Mouse (Mus musculus): ENCODE results near the gene Ebf3. TPM values are rescaled to one million over a fixed set of nuclear protein-coding genes. Genes with fewer than 3 reads are reported as not detected.

The Ebf3 gene
- polyA plus RNA-seq, 2 experiments: 0.07 TPM; not detected in 1

DNA sequence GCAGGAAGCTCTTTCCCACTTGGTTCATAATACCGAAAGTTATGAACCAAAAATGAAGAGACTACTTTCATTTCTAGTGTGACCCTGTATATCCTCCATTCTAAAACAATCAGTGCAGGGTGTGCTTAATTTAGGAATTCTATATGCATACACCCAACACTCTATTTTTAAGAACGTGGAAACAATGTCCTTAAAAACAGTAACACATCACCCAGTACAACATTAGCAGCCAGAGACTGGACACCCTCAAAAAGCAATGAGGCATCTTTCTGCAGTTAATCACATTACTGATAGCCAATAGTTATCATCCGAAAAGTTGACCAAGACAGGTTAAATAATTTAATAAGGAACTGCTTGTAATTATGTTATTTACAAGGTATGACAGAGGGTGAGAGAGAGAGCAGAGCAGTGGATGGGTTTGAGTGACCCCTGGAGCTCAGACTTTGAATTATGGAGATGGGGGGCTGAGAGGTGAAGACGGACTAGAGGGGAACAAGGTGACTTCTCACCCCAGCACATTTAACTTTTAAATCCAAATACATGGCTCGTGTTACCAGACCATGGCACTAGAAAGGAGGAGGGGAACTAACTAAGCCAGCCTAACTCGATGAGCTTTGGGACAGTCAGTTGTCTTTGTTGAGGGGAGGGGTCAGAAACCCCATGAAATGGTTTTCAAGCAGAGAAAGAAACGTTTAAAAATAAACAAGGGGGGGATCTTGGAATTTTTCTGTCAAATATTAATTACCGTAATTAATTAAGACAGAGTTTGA is 2.7 kb downstream of the Ebf3 start:
- H3K4me2 ChIP-seq (ENCODE audit: low read depth): no peak overlapping the region

DNA sequence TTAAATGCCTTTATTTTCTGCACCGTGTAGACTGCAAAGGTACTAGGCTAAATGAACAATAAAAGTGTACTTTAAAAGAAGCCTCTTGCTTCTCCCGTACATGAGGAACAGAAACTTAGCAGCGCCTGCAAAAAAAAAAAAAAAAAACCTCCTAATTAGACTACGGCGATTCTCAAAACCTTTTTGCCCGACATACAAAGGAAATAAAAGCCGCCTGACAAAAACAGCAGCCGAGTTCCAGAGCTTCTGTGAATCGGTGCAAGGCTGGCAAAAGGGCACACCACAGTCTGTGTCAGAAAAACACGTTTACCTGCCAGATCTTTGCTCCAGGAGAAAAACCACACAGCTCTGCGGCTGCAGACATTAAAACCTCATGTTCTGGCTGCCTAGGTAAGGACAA is 3.4 kb downstream of the Ebf3 start:
- 3% methylated on average over 11 of the region's 11 CpGs for WGBS (ENCODE audit: insufficient replicate concordance)
- Histone ChIP-seq H3K4me2 (ENCODE audit: low read depth) (no peak overlapping the region), H3K36me3 (replicated peaks; ENCODE audit: control insufficient read depth, insufficient read depth, low read depth) (no peaks in the 10 kb centered on the region), H3K27me3 (ENCODE audit: control insufficient read depth, insufficient read depth, low read length) (peaks cover 92% of the 10 kb centered on the region), H3K4me3 (ENCODE audit: insufficient read depth in 1 of 2, low read depth in 2 of 2, low read length in 2 of 2) (no peak overlapping the region), H3K4me1 (replicated peaks; ENCODE audit: control insufficient read depth in 2 of 2, insufficient read depth in 2 of 2, low read length in 1 of 2) (no peaks in the 10 kb centered on the region), H3K9me3 (ENCODE audit: control insufficient read depth, low read length) (no peaks in the 10 kb centered on the region), H3K27ac (no peak overlapping the region), H3K9ac (replicated peaks) (no peak overlapping the region)
- no peak for TF ChIP-seq EP300 (IDR thresholded peaks at IDR 0.05; ENCODE audit: low read depth)
- TF ChIP-seq CTCF (IDR thresholded peaks at IDR 0.05; ENCODE audit: low read depth): no peak
- DNase-seq (ENCODE audit: low read depth in 3 of 3, low spot score in 3 of 3) (no peak), ATAC-seq (ENCODE audit: insufficient read depth) (no peak)

More for the DNA sequence above, 2.7 kb downstream of the Ebf3 start:
- WGBS (ENCODE audit: insufficient replicate concordance): 8% methylated on average over 8 of the region's 8 CpGs
- Histone ChIP-seq H3K9ac (replicated peaks) (no peak overlapping the region), H3K4me3 (ENCODE audit: insufficient read depth in 1 of 2, low read depth in 2 of 2, low read length in 2 of 2) (no peak overlapping the region), H3K27ac (no peak overlapping the region), H3K36me3 (replicated peaks; ENCODE audit: control insufficient read depth, insufficient read depth, low read depth) (no peaks in the 10 kb centered on the region), H3K27me3 (ENCODE audit: control insufficient read depth, insufficient read depth, low read length) (peaks cover 97% of the 10 kb centered on the region), H3K9me3 (ENCODE audit: control insufficient read depth, low read length) (no peaks in the 10 kb centered on the region), H3K4me1 (replicated peaks; ENCODE audit: control insufficient read depth in 2 of 2, insufficient read depth in 2 of 2, low read length in 1 of 2) (no peaks in the 10 kb centered on the region)
- no peak for TF ChIP-seq EP300 (IDR thresholded peaks at IDR 0.05; ENCODE audit: low read depth)
- no peak for TF ChIP-seq CTCF (IDR thresholded peaks at IDR 0.05; ENCODE audit: low read depth)
- ATAC-seq (ENCODE audit: insufficient read depth): no peak
- no peak for DNase-seq (ENCODE audit: low read depth in 3 of 3, low spot score in 3 of 3)

DNA sequence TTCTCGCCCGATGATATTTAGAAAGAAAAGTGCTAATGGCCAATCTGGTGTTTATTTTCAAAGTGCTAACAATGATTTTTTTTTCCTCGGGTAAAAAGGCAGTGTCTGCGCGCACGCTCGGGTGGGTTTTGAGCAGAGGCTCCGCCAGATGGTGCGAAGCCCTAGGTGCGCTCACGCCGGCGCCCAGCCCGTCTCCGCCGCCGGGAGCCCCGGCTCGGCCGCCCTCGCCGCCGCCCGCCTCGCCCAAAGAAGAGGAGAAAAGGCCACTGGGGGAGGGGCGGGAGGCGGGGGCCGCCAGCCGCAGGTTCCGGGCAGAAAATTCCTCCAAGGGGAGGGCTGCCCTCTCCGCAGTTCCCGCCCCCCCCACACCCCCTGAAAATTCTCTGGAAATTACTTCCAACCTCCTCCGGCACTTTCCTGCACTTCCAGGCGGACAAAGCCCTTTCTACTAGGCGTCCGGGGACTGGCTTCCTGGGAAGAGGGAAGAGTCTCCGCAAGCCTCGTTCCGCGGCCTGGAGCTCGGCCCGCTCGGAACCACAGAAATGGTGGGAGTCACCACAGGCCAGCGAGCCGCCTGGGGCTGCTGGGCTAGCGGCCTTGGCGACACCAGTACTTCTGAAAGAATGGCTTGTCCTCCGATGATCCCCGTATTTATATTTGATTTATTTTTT is 4.0 kb downstream of the Ebf3 start:
- ATAC-seq (ENCODE audit: insufficient read depth): no peak
- Histone ChIP-seq H3K4me3 (ENCODE audit: insufficient read depth in 1 of 2, low read depth in 2 of 2, low read length in 2 of 2) (no peak overlapping the region), H3K4me1 (replicated peaks; ENCODE audit: control insufficient read depth in 2 of 2, insufficient read depth in 2 of 2, low read length in 1 of 2) (no peaks in the 10 kb centered on the region), H3K4me2 (ENCODE audit: low read depth) (no peak overlapping the region; the same call in 1 of the 2 replicates), H3K9ac (replicated peaks) (no peak overlapping the region), H3K36me3 (replicated peaks; ENCODE audit: control insufficient read depth, insufficient read depth, low read depth) (no peaks in the 10 kb centered on the region), H3K27me3 (ENCODE audit: control insufficient read depth, insufficient read depth, low read length) (peaks cover 90% of the 10 kb centered on the region), H3K27ac (no peak overlapping the region), H3K9me3 (ENCODE audit: control insufficient read depth, low read length) (no peaks in the 10 kb centered on the region)
- TF ChIP-seq EP300 (IDR thresholded peaks at IDR 0.05; ENCODE audit: low read depth) (no peak), CTCF (IDR thresholded peaks at IDR 0.05; ENCODE audit: low read depth) (no peak)
- no peak for DNase-seq (ENCODE audit: low read depth in 3 of 3, low spot score in 3 of 3)
- under 1% methylated on average over 48 of the region's 49 CpGs for WGBS (ENCODE audit: insufficient replicate concordance)

DNA sequence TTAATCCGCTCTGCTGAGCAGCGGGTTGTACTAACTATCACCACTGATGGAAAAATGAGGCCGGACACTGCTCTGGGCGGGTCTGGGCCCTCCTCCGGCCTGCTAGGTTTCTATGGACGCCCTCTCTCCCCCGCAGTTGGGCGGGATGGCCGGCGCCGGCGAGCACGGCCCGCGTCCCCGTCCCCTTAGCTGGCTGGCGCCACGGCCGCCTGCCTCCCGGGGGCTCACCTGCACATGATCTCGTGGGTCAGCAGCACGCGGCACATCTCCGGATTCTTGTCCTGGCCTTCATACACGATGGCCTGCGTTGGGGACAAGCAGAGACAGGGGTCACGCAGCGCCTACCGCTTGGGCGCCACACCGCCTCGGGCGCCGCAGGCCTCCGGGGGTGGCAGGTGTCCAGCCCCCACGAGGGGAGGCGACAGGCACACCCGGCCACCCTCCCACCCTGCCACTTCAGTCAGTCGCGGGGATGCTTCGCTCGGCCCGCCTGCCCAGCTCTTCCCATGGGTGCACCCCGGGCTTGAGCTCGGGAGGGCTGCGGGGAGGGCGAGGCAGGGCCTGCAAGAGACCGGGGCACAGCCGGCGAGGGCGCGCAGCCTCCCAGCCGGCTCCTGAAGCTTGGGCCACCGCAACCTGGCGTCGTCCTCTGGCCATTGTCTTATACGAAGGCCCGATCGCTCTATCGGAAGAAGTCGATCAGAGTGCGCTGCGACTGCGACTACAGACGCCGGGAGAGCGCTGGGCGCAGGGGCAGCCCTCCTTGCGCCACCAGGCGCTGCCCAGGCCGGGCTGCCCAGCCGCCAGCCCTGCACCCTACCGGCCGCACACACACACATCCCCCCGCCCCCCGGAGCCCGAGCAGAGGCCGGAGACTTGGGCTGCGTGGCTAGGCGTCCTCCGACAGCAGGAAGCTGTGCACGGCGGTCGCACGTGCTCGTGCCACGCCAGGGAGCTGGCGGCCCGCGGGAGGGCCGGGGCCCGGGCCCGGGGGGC is 4.9 kb downstream of the Ebf3 start:
- H3K4me3 ChIP-seq (ENCODE audit: insufficient read depth in 1 of 2, low read depth in 2 of 2, low read length in 2 of 2): no peak overlapping the region
- no peaks in the 10 kb centered on the region for H3K9me3 ChIP-seq (ENCODE audit: control insufficient read depth, low read length)
- H3K9ac ChIP-seq (replicated peaks): no peak overlapping the region
- ATAC-seq (ENCODE audit: insufficient read depth) (no peak), DNase-seq (ENCODE audit: low read depth in 3 of 3, low spot score in 3 of 3) (no peak)
- H3K36me3 ChIP-seq (replicated peaks; ENCODE audit: control insufficient read depth, insufficient read depth, low read depth): no peaks in the 10 kb centered on the region
- H3K4me2 ChIP-seq (ENCODE audit: low read depth): no peak overlapping the region
- H3K27me3 ChIP-seq (ENCODE audit: control insufficient read depth, insufficient read depth, low read length): peaks cover 84% of the 10 kb centered on the region
- no peaks in the 10 kb centered on the region for H3K4me1 ChIP-seq (replicated peaks; ENCODE audit: control insufficient read depth in 2 of 2, insufficient read depth in 2 of 2, low read length in 1 of 2)
- WGBS (ENCODE audit: insufficient replicate concordance): 2% methylated on average over 91 of the region's 93 CpGs
- no peak overlapping the region for H3K27ac ChIP-seq
- TF ChIP-seq CTCF (IDR thresholded peaks at IDR 0.05; ENCODE audit: low read depth) (no peak), EP300 (IDR thresholded peaks at IDR 0.05; ENCODE audit: low read depth) (no peak)
